Mouse (Mus musculus) cerebellum, adult 2 months (tissue): ENCODE measurements around the gene Cfap36.

Experiments used
- CTCF ChIP-seq: fragments of 200-500 bp; IDR thresholded peaks from 2 replicates; pipeline ENCODE4 v1.5.1; 2011; ENCODE audit warnings: low read depth, mild to moderate bottlenecking, control low read depth, low read length, moderate library complexity, borderline replicate concordance; ENCODE audit not compliant: insufficient read depth
- POLR2A ChIP-seq: fragments of 200-500 bp; IDR thresholded peaks from 2 replicates; pipeline ENCODE4 v1.6.1; 2011; ENCODE audit warnings: low read length, control low read depth, borderline replicate concordance; ENCODE audit not compliant: insufficient read depth

DNA sequence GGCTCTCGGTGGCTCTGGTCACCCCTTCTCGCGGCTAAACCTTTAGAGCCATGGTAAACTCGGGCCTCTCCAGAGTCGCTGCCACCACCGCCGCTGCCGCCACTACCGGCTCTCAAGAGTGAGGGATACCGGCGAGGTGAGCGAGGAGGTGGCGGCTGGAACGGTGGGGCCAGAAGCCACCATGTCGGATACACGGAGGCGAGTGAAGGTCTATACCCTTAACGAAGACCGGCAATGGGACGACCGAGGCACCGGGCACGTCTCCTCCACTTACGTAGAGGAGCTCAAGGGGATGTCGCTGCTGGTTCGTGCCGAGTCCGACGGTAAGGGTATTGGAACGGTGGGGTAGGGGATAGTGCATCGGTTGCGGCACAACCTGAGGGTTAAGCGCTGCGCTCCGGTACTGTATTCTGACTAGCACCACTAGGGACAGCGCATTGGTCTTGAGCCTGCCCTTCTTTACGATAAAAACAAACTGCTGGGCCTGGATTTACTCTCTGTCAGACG is 74.0 kb downstream of the Cfap36 start:
- 0 out of 2 replicates have a peak, but pooled peaks have one; percentile 23 for TF ChIP-seq POLR2A
- peak; percentile 41; the same call in 1 of the 2 replicates for TF ChIP-seq CTCF
